ENCODE assay signal across 8 mouse cellular contexts in the genomic region with DNA sequence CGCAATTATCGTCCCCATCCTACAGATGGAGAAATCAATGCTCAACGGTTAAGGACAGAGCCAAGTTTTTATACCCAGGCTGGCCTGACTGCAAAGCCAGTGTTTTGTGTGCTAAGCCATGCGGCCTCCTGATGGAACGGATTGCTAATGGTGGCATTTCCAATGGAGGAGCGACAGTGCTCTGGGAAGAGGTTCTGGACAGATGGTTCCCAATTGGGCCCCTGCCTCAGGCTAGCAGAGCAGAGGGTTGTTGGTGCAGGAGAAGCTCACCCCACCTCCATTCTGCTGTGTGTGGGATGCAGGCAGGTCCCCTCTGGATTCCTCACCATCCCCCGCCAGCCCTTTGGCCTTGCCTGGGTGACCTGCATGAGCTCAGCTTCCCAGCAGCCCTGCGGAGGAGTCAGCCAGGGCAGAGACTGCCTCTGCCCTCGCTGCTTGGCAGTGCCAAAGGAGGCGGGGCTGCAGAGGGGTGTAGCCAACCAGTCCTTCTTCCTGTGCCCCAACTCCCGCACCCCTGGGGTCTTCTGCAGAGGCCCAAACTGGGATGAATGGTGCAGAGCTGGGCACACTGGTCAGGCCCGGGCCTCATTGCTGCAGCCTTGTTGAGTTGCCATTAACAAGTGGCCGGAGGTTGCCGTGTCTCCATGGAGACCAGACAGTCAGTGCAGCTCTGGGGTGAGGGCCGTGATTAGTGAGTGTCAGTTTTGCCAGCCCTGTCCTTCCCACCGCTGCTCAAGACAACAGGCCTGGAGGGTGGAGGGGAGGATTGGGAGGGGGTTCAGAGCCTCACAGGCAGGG. TPM values are rescaled to one million over a fixed set of nuclear protein-coding genes. Genes with fewer than 3 reads are reported as not detected.
DNase-seq lines count a peak whose midpoint lies in the region; ATAC-seq lines count a peak whose summit lies in the region.

No protein-coding gene starts in this region.

- no peaks in the 10 kb centered on the region for H3K36me3 ChIP-seq in forebrain, embryonic 14.5 days (ENCODE audit: control insufficient read depth, insufficient read depth, low read length)
- H3K36me3 ChIP-seq in hindbrain, embryonic 10.5 days: no peaks in the 10 kb centered on the region

- H3K9ac ChIP-seq in forebrain, embryonic 14.5 days (ENCODE audit: low read length): peak overlapping the region; percentile 13

- peak; percentile 15; the same call in 1 of the 2 replicates for ATAC-seq in frontal cortex, adult (ENCODE audit: low TSS enrichment)
- peak; percentile 38 for ATAC-seq in forebrain, embryonic 14.5 days
- ATAC-seq in megakaryocyte progenitor cell, adult 5-6 weeks (replicated peaks; ENCODE audit: poor library complexity): peak; percentile 77

- no peaks in the 10 kb centered on the region for H3K27me3 ChIP-seq in forebrain, embryonic 14.5 days (replicated peaks; ENCODE audit: control insufficient read depth, insufficient read depth, low read length)
- peaks cover 48% of the 10 kb centered on the region for H3K27me3 ChIP-seq in hindbrain, embryonic 10.5 days (ENCODE audit: insufficient read depth, poor library complexity, severe bottlenecking)

- H3K27ac ChIP-seq in forebrain, embryonic 14.5 days (ENCODE audit: low read depth, low read length): peak overlapping the region; percentile 89
- H3K27ac ChIP-seq in hindbrain, embryonic 10.5 days: peak overlapping the region; percentile 89

- H3K4me1 ChIP-seq in forebrain, embryonic 14.5 days (ENCODE audit: control insufficient read depth, insufficient read depth, low read length): peaks cover 44% of the 10 kb centered on the region
- H3K4me1 ChIP-seq in hindbrain, embryonic 10.5 days (replicated peaks): peaks cover 53% of the 10 kb centered on the region

- peak overlapping the region; percentile 41 for H3K4me2 ChIP-seq in forebrain, embryonic 14.5 days (ENCODE audit: low read length)

- H3K9me3 ChIP-seq in forebrain, embryonic 14.5 days (replicated peaks; ENCODE audit: control insufficient read depth, low read length): no peaks in the 10 kb centered on the region
- H3K9me3 ChIP-seq in hindbrain, embryonic 10.5 days: no peaks in the 10 kb centered on the region

- no peak for DNase-seq in frontal cortex, postnatal 25 days (ENCODE audit: low spot score in 2 of 2)
- peak; percentile 90 for DNase-seq in cerebellum, adult 11-12 months
- DNase-seq in forebrain, embryonic 14.5 days (ENCODE audit: low spot score): peak; percentile 81
- DNase-seq in hindbrain, embryonic 10.5 days (ENCODE audit: low spot score): peak; percentile 83
- peak; percentile 70 to 78 for DNase-seq in layer of hippocampus, postnatal 10 days (ENCODE audit: low spot score in 2 of 2)
- peak; percentile 30 to 34 for DNase-seq in spleen, postnatal 14 days (ENCODE audit: low spot score in 2 of 2)

- H3K4me3 ChIP-seq in forebrain, embryonic 14.5 days (ENCODE audit: low read depth, low read length): 0 out of 2 replicates have a peak overlapping the region, but pooled peaks have one; percentile 1
- H3K4me3 ChIP-seq in hindbrain, embryonic 10.5 days: peak overlapping the region; percentile 39

- WGBS in forebrain, embryonic 14.5 days: 22% methylated on average over 16 of the region's 16 CpGs
- WGBS in hindbrain, embryonic 10.5 days: 24% methylated on average over 16 of the region's 16 CpGs

RNA-seq across cellular contexts. Expression of a gene that starts 35.2 kb away (rescaled TPM):
- polyA plus RNA-seq in forebrain, embryonic 14.5 days (2014; fragmentation: Nextera tagmentation; extraction: Ambion mirVana): 28.3 and 30.4 TPM in 2 replicates
- 42.1 and 67.1 TPM in 2 replicates for polyA plus RNA-seq in hindbrain, embryonic 10.5 days (2016; fragmentation: Nextera tagmentation; extraction: Ambion mirVana)
- 10 to 100 TPM; 42.3 to 42.7 TPM for total RNA-seq in layer of hippocampus, postnatal 10 days (2021)
- total RNA-seq in megakaryocyte progenitor cell, adult 5-6 weeks (2015): 124 and 135 TPM in 2 replicates
- total RNA-seq in megakaryocyte progenitor cell, adult 5-6 weeks (2017): 24.7 and 35.1 TPM in 2 replicates

Comparison
In these comparisons a context has a peak if more than half of its experiments do, and no peak if none do; other contexts are left out.
1. ATAC-seq: peak in every context shown above with its lines; median percentile 77 in megakaryocyte progenitor cell, adult 5-6 weeks; 38 in forebrain, embryonic 14.5 days; 15 in frontal cortex, adult.
2. DNase-seq: peak in cerebellum, adult 11-12 months (single experiment), forebrain, embryonic 14.5 days (single experiment), hindbrain, embryonic 10.5 days (single experiment), layer of hippocampus, postnatal 10 days (2 of 2) and spleen, postnatal 14 days (2 of 2); none in frontal cortex, postnatal 25 days (0 of 2).